Mouse (Mus musculus) mammary gland, adult 2 months (tissue): ENCODE data around the gene Lingo4. TPM values are rescaled to one million over a fixed set of nuclear protein-coding genes. Genes with fewer than 3 reads are reported as not detected.

Experiments
- polyA plus RNA-seq: library from polyadenylated mRNA; depleted of rRNA; stranded (reverse); fragments of >200 nt; gene quantifications from 2 replicates; pipeline ENCODE4 v1.2.3, GENCODE M21; 2012; ENCODE audit warnings: low replicate concordance; rRNA removed

Lingo4 gene
- polyA plus RNA-seq, result 0.53 and 1.1 TPM in 2 replicates

GRCm38 (mm10) chr3:94398217-94398616, at the start of gene Lingo4:
Gene Lingo4, plus strand, starts transcription at chr3:94398517.

GRCm38 (mm10) chr3:94362138-94362537, 36.2 kb upstream of the Lingo4 start, which contains the start of gene C2cd4d:
Gene C2cd4d, plus strand, starts transcription at chr3:94362438.

GRCm38 (mm10) chr3:94372641-94373040, 25.7 kb upstream of the Lingo4 start, which contains the start of gene Rorc:
Gene Rorc, plus strand, starts transcription at chr3:94372794.

GRCm38 (mm10) chr3:94413031-94413679, 14.8 kb downstream of the Lingo4 start, which contains the start of gene Tdrkh:
Gene Tdrkh, plus strand, starts transcription at chr3:94413273.

GRCm38 (mm10) chr3:94442951-94443596, 44.8 kb downstream of the Lingo4 start, which contains the start of gene Mrpl9:
Gene Mrpl9, plus strand, starts transcription at chr3:94443318.

GRCm38 (mm10) chr3:94443597-94443964, 45.3 kb downstream of the Lingo4 start, which contains the start of gene Oaz3:
Gene Oaz3, minus strand, starts transcription at chr3:94443915.

Other genes with a start within 250 kb of the Lingo4 start
- not detected in 2 replicates for gene Gm10696, start 220.3 kb upstream of the Lingo4 start, polyA plus RNA-seq
- not detected in 2 replicates for gene Gm5286, start 201.8 kb upstream of the Lingo4 start, polyA plus RNA-seq
- not detected in 2 replicates for gene Gm4778, start 134.5 kb upstream of the Lingo4 start, polyA plus RNA-seq
- gene Them4, start 88.4 kb upstream of the Lingo4 start, polyA plus RNA-seq, result 0.80 and 2.6 TPM in 2 replicates
- gene Them5, start 56.4 kb upstream of the Lingo4 start, polyA plus RNA-seq, result 0.13 and 1.8 TPM in 2 replicates
- gene C2cd4d, start 36.1 kb upstream of the Lingo4 start, polyA plus RNA-seq, result 1.1 and 4.3 TPM in 2 replicates
- 20.3 and 32.9 TPM in 2 replicates for gene Rorc, start 25.7 kb upstream of the Lingo4 start, polyA plus RNA-seq
- gene Tdrkh, start 14.8 kb downstream of the Lingo4 start, polyA plus RNA-seq, result 0.25 and 1.6 TPM in 2 replicates
- gene Mrpl9, start 44.8 kb downstream of the Lingo4 start, polyA plus RNA-seq, result 23.7 and 27.7 TPM in 2 replicates
- not detected in 2 replicates for gene Oaz3, start 45.4 kb downstream of the Lingo4 start, polyA plus RNA-seq
- gene Celf3, start 79.8 kb downstream of the Lingo4 start, polyA plus RNA-seq, result 0.04 and 0.27 TPM in 2 replicates
- gene Riiad1, start 81.8 kb downstream of the Lingo4 start, polyA plus RNA-seq, result 0.45 TPM in 1 of 2 replicates, not detected in the other
- 6.6 and 12.5 TPM in 2 replicates for gene Snx27, start 184.2 kb downstream of the Lingo4 start, polyA plus RNA-seq
- not detected in 2 replicates for gene Gm10972, start 244.6 kb downstream of the Lingo4 start, polyA plus RNA-seq